Mouse (Mus musculus): Measurements from ENCODE around the gene Lman1l. TPM values are rescaled to one million over a fixed set of nuclear protein-coding genes. Genes with fewer than 3 reads are reported as not detected.
A peak's percentile ranks its signal among the peaks of the same experiment; 100 is the strongest.

Gene Lman1l
- polyA plus RNA-seq, 1 experiment from 2014 or later = not detected

DNA sequence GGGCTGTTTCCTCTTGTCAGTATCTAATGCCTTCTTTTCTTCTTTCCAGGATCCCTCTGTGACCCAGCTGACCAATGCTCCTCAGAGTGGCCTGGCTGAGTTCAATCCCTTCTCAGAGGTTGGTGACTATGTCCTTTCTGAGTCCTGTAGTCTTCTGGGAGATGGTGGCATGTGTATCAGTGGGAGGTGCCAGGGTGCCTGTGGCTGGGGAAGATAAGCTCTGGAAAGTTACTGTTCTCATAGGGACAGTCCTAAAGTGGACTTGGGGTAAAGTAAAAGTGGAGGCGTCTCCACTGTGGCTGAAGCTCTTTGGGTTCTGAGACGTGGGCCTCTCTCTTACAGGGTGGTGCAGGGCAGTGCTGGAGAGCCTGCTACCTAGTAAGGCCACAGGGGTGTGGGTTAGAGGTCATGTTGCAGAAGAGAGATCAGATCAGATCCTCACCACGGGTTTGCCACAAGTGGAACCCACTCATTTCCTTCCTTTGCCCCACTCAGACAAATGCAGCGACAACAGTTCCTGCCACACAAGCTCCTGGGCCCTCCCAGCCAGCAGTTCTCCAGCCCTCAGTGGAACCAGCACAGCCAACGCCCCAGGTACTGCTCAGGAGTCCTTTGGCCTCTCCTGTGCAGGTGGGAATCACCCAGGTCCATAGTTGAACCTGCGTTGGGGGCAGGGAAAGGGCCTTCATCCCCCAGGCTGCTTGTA lies 43.3 kb downstream of the Lman1l start:
- Histone ChIP-seq H3K36me3 (peaks cover 53% of the 10 kb centered on the region), H3K4me1 (no peaks in the 10 kb centered on the region), H3K4me3 (no peak overlapping the region), H3K27me3 (ENCODE audit: low read depth, poor library complexity, severe bottlenecking) (no peaks in the 10 kb centered on the region), H3K9me3 (replicated peaks) (no peaks in the 10 kb centered on the region), H3K27ac (no peak overlapping the region)
- DNase-seq (ENCODE audit: low spot score) = no peak
- WGBS = 86% methylated on average over 6 of the region's 6 CpGs

- no peak overlapping the region for H3K27ac ChIP-seq
- WGBS = 93% methylated on average over 3 of the region's 3 CpGs
- H3K27me3 ChIP-seq (ENCODE audit: low read depth, poor library complexity, severe bottlenecking) = no peaks in the 10 kb centered on the region
- H3K9me3 ChIP-seq (replicated peaks) = no peaks in the 10 kb centered on the region
- peaks cover 43% of the 10 kb centered on the region for H3K36me3 ChIP-seq
- no peak overlapping the region for H3K4me3 ChIP-seq
- H3K4me1 ChIP-seq = no peaks in the 10 kb centered on the region
- no peak for DNase-seq (ENCODE audit: low spot score)
These were observed 45.0 kb downstream of the Lman1l start for GRCm38 (mm10) chr9:57575577-57575976.

GRCm38 (mm10) chr9:57574397-57574796 lies 46.2 kb downstream of the Lman1l start:
- Histone ChIP-seq H3K27me3 (ENCODE audit: low read depth, poor library complexity, severe bottlenecking) (no peaks in the 10 kb centered on the region), H3K4me1 (no peaks in the 10 kb centered on the region), H3K9me3 (replicated peaks) (no peaks in the 10 kb centered on the region), H3K36me3 (peaks cover 42% of the 10 kb centered on the region), H3K4me3 (no peak overlapping the region), H3K27ac (no peak overlapping the region)
- DNase-seq (ENCODE audit: low spot score) = no peak

DNA sequence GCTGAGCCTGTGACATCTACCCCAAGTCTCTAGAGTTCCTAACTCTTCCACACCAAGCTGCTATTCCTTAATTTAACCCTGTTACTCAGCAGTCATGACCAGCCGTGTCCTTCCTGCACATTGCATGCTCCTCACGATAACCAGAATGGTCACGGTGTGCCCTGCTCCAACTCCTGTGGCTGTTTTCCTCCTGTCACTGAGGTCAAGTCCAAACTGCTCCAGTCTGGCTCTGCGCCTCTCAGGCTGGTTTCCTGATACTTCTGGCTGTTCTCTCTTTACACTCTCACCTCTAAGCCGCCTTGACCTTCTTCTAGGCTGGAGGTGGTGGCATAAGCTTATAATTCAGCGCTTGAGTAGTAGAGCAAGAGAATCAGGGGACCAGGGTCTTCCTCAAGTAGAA lies 52.1 kb downstream of the Lman1l start:
- Histone ChIP-seq H3K27ac (no peak overlapping the region), H3K4me3 (no peak overlapping the region), H3K27me3 (ENCODE audit: low read depth, poor library complexity, severe bottlenecking) (no peaks in the 10 kb centered on the region), H3K9me3 (replicated peaks) (no peaks in the 10 kb centered on the region), H3K36me3 (peaks cover 32% of the 10 kb centered on the region), H3K4me1 (peaks cover 5% of the 10 kb centered on the region; the same call in 1 of the 2 replicates)
- no peak for DNase-seq (ENCODE audit: low spot score)
- WGBS = 96% methylated on average over 6 of the region's 6 CpGs

- Histone ChIP-seq H3K4me3 (no peak overlapping the region), H3K27ac (no peak overlapping the region), H3K36me3 (peaks cover 32% of the 10 kb centered on the region), H3K4me1 (peaks cover 12% of the 10 kb centered on the region), H3K9me3 (replicated peaks) (no peaks in the 10 kb centered on the region), H3K27me3 (ENCODE audit: low read depth, poor library complexity, severe bottlenecking) (no peaks in the 10 kb centered on the region)
- no peak for DNase-seq (ENCODE audit: low spot score)
- WGBS = 55% methylated on average over 8 of the region's 8 CpGs
These were observed 53.7 kb downstream of the Lman1l start for GRCm38 (mm10) chr9:57566846-57567245.

GRCm38 (mm10) chr9:57565741-57566221 lies 54.8 kb downstream of the Lman1l start:
- Histone ChIP-seq H3K9me3 (replicated peaks) (no peaks in the 10 kb centered on the region), H3K27me3 (ENCODE audit: low read depth, poor library complexity, severe bottlenecking) (no peaks in the 10 kb centered on the region), H3K27ac (peak overlapping the region; percentile 42; the same call in 1 of the 2 replicates), H3K36me3 (peaks cover 24% of the 10 kb centered on the region), H3K4me1 (peaks cover 20% of the 10 kb centered on the region), H3K4me3 (no peak overlapping the region)
- WGBS = 57% methylated on average over 10 of the region's 10 CpGs
- DNase-seq (ENCODE audit: low spot score) = no peak

DNA sequence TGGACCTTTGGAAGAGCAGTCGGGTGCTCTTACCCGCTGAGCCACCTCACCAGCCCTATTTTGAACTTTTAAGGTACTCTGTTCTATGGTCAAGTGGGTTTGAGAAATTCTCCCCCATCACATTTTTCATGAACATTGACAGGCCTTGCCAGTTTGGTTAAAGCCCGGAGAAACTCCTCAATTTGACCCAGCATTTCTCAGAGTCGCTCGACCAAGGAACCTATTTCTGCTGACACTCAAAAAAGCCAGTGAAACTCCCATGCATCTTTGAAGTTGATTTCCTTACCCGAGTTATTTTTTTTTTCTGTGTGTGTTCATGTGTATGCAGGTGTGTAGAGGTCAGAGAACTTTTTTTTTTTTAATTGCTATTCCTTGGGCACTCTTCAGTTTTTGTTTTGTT lies 56.0 kb downstream of the Lman1l start:
- H3K9me3 ChIP-seq (replicated peaks) = no peaks in the 10 kb centered on the region
- no peak overlapping the region for H3K4me3 ChIP-seq
- DNase-seq (ENCODE audit: low spot score) = no peak
- no peak overlapping the region for H3K27ac ChIP-seq
- 88% methylated on average over 6 of the region's 6 CpGs for WGBS
- H3K4me1 ChIP-seq = peaks cover 27% of the 10 kb centered on the region
- no peaks in the 10 kb centered on the region for H3K27me3 ChIP-seq (ENCODE audit: low read depth, poor library complexity, severe bottlenecking)
- peaks cover 18% of the 10 kb centered on the region for H3K36me3 ChIP-seq

DNA sequence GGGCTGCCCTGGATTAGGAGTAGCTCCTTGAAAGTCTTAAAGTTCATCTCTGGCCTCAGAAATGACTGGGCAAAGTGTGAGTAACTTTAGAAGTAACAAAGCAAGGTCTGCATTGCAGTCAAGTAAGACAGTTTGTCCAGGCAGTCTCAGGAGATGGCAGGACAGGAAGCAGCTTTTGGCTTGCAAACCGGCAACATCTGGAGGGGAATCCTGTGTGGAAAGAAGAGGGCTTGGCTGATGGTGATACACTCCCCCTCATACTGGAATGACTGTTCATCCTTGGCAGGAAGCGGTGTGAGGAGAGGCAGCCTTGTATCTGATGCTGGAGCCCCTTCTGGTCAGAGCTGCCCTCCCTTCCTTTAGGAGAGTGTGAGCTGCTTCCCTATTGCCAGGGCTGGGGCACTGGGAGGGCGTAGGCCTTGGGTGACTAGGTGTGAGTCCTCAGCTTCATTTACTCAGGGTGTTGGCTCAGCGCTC lies 57.6 kb downstream of the Lman1l start:
- 65% methylated on average over 4 of the region's 4 CpGs for WGBS
- peaks cover 2% of the 10 kb centered on the region for H3K36me3 ChIP-seq
- no peak for DNase-seq (ENCODE audit: low spot score)
- H3K27me3 ChIP-seq (ENCODE audit: low read depth, poor library complexity, severe bottlenecking) = no peaks in the 10 kb centered on the region
- no peak overlapping the region for H3K4me3 ChIP-seq
- H3K27ac ChIP-seq = no peak overlapping the region
- no peaks in the 10 kb centered on the region for H3K9me3 ChIP-seq (replicated peaks)
- peaks cover 27% of the 10 kb centered on the region for H3K4me1 ChIP-seq

GRCm38 (mm10) chr9:57561711-57562099 lies 58.9 kb downstream of the Lman1l start:
- H3K27ac ChIP-seq = no peak overlapping the region
- no peaks in the 10 kb centered on the region for H3K27me3 ChIP-seq (ENCODE audit: low read depth, poor library complexity, severe bottlenecking)
- no peaks in the 10 kb centered on the region for H3K9me3 ChIP-seq (replicated peaks)
- H3K36me3 ChIP-seq = no peaks in the 10 kb centered on the region
- WGBS = 81% methylated on average over 13 of the region's 13 CpGs
- no peak for DNase-seq (ENCODE audit: low spot score)
- H3K4me3 ChIP-seq = peak overlapping the region; percentile 77
- H3K4me1 ChIP-seq = peaks cover 27% of the 10 kb centered on the region

DNA sequence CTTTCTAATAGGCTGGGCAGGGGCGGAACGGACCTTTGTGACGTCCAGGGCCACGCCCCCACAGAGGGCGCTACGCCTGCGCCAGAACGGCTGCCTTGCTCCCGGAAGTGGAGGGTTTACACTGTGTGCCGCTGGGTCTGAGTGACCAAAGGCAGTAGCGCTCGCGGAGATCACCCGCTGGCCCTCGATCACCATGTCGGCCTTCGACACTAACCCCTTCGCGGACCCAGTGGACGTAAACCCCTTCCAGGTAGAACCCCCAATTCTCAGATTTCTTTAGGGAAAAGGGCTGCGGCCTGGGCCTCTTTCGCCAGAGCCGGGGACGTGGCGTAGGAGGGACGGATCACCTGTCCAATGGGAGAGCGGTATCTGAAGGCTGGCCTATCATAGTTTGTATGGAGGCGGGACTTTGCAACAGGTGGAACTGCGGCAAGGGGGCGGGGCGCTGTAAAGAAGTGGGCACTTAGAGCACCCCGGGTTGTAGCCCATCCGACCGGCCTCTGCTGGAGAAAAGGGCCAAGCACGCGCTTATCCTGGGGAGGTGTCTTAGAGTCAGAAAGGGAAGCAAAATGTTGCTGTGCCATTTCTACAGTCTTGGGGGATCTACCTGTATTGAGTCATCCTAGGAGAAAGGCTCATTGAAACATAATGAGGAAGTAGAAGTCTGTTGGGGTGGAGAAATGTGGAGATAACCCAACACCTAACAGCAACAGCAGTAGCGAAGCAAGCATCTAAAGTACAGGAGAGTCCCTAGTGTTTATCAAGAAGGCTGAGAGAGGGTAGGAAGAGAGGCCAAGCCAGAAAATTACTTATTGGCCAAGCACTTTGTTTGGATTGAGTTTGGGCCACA lies 59.5 kb downstream of the Lman1l start, which contains the start of gene Scamp2:
Gene Scamp2, plus strand, starts transcription at position 83 of the 850 bp plus-strand sequence.
- Histone ChIP-seq H3K27me3 (ENCODE audit: low read depth, poor library complexity, severe bottlenecking) (no peaks in the 10 kb centered on the region), H3K27ac (peak within 1 kb of the TSS; percentile 88), H3K36me3 (no peaks in the 10 kb centered on the region), H3K9me3 (replicated peaks) (no peaks in the 10 kb centered on the region), H3K4me3 (peak within 1 kb of the TSS; percentile 77), H3K4me1 (peaks cover 27% of the 10 kb centered on the region)
- 1% methylated on average over 37 of the region's 37 CpGs for WGBS
- peak; percentile 95 for DNase-seq (ENCODE audit: low spot score)

DNA sequence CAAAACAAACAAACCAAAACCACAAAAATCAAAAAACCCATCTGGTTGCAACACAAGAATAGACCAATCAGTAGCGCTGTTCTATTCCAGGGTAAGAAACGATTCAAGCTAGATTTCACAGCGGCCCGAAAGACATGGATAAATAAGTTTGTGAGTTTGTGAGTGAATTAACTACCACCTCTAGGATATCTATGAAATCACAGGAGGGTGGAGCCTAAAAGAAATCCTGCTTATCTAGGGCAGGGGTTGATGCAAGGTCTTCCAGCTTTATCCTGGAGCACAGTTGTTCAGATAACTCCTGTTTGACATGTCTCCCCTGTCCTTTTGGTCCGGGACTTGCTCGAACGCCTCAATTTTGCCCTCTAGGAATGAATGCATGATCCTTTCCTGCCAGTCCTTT lies 60.3 kb downstream of the Lman1l start:
- Histone ChIP-seq H3K4me1 (peaks cover 22% of the 10 kb centered on the region), H3K4me3 (peak overlapping the region; percentile 77), H3K36me3 (no peaks in the 10 kb centered on the region), H3K27me3 (ENCODE audit: low read depth, poor library complexity, severe bottlenecking) (no peaks in the 10 kb centered on the region), H3K27ac (peak overlapping the region; percentile 88), H3K9me3 (replicated peaks) (no peaks in the 10 kb centered on the region)
- WGBS = 28% methylated on average over 7 of the region's 7 CpGs
- DNase-seq (ENCODE audit: low spot score) = no peak

DNA sequence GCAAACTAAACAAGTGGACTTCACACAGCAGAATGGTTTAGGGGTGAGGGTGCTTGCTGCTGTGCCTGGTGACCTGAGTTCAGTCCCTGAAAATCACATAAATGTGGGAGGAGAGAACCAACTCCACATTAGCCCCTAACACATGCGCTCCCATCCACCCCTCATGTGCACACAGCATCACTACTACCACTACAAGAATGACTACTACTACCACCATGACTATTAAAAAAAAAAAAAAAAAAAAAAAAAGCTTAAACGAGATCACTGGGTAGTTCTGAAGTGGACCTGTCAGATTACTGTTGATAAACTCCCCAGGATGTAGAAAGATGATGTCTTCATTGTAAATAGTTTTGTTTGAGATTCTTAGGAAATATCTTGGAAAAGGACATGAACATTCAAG lies 61.0 kb downstream of the Lman1l start:
- H3K4me1 ChIP-seq = peaks cover 22% of the 10 kb centered on the region
- no peaks in the 10 kb centered on the region for H3K27me3 ChIP-seq (ENCODE audit: low read depth, poor library complexity, severe bottlenecking)
- DNase-seq (ENCODE audit: low spot score) = no peak
- H3K36me3 ChIP-seq = no peaks in the 10 kb centered on the region
- H3K9me3 ChIP-seq (replicated peaks) = no peaks in the 10 kb centered on the region
- 76% methylated on average over 2 of the region's 2 CpGs for WGBS
- H3K27ac ChIP-seq = no peak overlapping the region
- H3K4me3 ChIP-seq = no peak overlapping the region

GRCm38 (mm10) chr9:57558625-57559024 lies 61.9 kb downstream of the Lman1l start:
- Histone ChIP-seq H3K4me3 (no peak overlapping the region), H3K9me3 (replicated peaks) (no peaks in the 10 kb centered on the region), H3K27ac (no peak overlapping the region), H3K27me3 (ENCODE audit: low read depth, poor library complexity, severe bottlenecking) (no peaks in the 10 kb centered on the region), H3K36me3 (no peaks in the 10 kb centered on the region), H3K4me1 (peaks cover 22% of the 10 kb centered on the region)
- DNase-seq (ENCODE audit: low spot score) = no peak
- 85% methylated on average over 4 of the region's 4 CpGs for WGBS
